Mouse (Mus musculus) mature B cell (primary cell): ENCODE data around the gene Cracr2b.
"Not testable (repeated sequence)": the region's sequence is repeated elsewhere in the genome, so short reads cannot be mapped to it uniquely, and the experiment has no call there.

Experiments
- in situ Hi-C: fragments of 300-500 bp; cut with MboI; formaldehyde crosslinking; loops from 2 replicates; pipeline ENCODE4 v1.14.3; 2019

The Cracr2b gene

GRCm38 (mm10) chr7:141433517-141434400 lies 27.1 kb upstream of the Cracr2b start:
- in situ Hi-C loops = no loop called here

- in situ Hi-C loops = no loop called here
These were observed 26.4 kb upstream of the Cracr2b start for GRCm38 (mm10) chr7:141434464-141434863.

- in situ Hi-C loops = no loop called here
These were observed 25.6 kb upstream of the Cracr2b start for GRCm38 (mm10) chr7:141435129-141435855.

- in situ Hi-C loops = no loop called here
These were observed 24.9 kb upstream of the Cracr2b start for GRCm38 (mm10) chr7:141435856-141436522.

GRCm38 (mm10) chr7:141436523-141436892 lies 24.4 kb upstream of the Cracr2b start:
- in situ Hi-C loops = no loop called here

GRCm38 (mm10) chr7:141437178-141438120 lies 23.4 kb upstream of the Cracr2b start, which contains the start of gene Slc25a22:
Gene Slc25a22, minus strand, starts transcription at chr7:141437892.
- in situ Hi-C loops = no loop called here

- in situ Hi-C loops = no loop called here
These were observed 22.5 kb upstream of the Cracr2b start for GRCm38 (mm10) chr7:141438201-141438968.

GRCm38 (mm10) chr7:141439140-141439679 lies 21.7 kb upstream of the Cracr2b start:
- in situ Hi-C loops = no loop called here

- in situ Hi-C loops = no loop called here
These were observed 21.1 kb upstream of the Cracr2b start for GRCm38 (mm10) chr7:141439811-141440210.

GRCm38 (mm10) chr7:141440613-141441012 lies 20.3 kb upstream of the Cracr2b start:
- in situ Hi-C loops = no loop called here

GRCm38 (mm10) chr7:141441460-141441859 lies 19.4 kb upstream of the Cracr2b start:
- in situ Hi-C loops = no loop called here

- in situ Hi-C loops = no loop called here
These were observed 18.7 kb upstream of the Cracr2b start for GRCm38 (mm10) chr7:141442199-141442598.

- in situ Hi-C loops = no loop called here
These were observed 17.6 kb upstream of the Cracr2b start for GRCm38 (mm10) chr7:141443081-141443821.

GRCm38 (mm10) chr7:141443828-141444237 lies 17.1 kb upstream of the Cracr2b start, which contains the start of gene Pidd1:
Gene Pidd1, minus strand, starts transcription at chr7:141444025.
- in situ Hi-C loops = no loop called here

- in situ Hi-C loops = not testable (repeated sequence)
These were observed 14.5 kb upstream of the Cracr2b start for GRCm38 (mm10) chr7:141446374-141446773.

GRCm38 (mm10) chr7:141447110-141447991 lies 13.5 kb upstream of the Cracr2b start, which contains the start of gene Rplp2:
Gene Rplp2, plus strand, starts transcription at chr7:141447370.
- in situ Hi-C loops = no loop called here

- in situ Hi-C loops = no loop called here
These were observed 9.0 kb upstream of the Cracr2b start for GRCm38 (mm10) chr7:141451928-141452327.

GRCm38 (mm10) chr7:141453636-141454035 lies 7.3 kb upstream of the Cracr2b start:
- in situ Hi-C loops = no loop called here
